Mouse (Mus musculus) C3H10T1/2 (cell line): Measurements from ENCODE around the gene Utp4. TPM values are rescaled to one million over a fixed set of nuclear protein-coding genes. Genes with fewer than 3 reads are reported as not detected.

Experiments
- polyA plus RNA-seq, 2 experiments: library from polyadenylated mRNA; unstranded; fragments of >200 nt; fragmentation: generic; extraction: Trizol; gene quantifications; one replicate each; pipeline ENCODE4 v1.2.1; 2012; ENCODE audit warnings: missing spikeins in 2 of 2

Utp4 gene
- polyA plus RNA-seq: 10 to 100 TPM; 18.7 to 21.2 TPM

GRCm38 (mm10) chr8:106893481-106894156 lies at the start of gene Utp4:
Gene Utp4, plus strand, starts transcription at chr8:106893636.

DNA sequence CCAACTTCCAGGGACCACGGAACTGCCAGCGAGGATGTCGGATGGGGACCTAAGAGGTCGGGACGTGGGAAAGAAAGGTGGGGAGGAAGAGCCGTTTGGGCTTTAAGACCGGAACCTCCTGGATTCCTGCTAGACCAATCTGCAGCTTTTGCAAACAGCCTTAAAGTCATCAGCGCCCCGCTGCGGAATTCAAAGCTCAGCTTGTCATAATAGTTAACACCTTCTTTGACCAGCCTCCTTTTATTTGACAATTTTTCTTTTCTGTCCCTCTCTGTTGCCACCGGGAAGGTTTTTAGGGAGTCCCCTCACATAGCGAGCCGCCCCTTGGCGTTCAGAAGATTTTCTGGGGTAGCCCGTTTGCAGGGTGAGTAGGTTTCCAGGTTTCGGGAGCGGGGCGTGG lies 23.4 kb upstream of the Utp4 start, which contains the start of gene Has3:
Gene Has3, plus strand, starts transcription at position 192 of the 400 bp plus-strand sequence.

GRCm38 (mm10) chr8:106935324-106935869 lies 42.0 kb downstream of the Utp4 start, which contains the start of gene Sntb2:
Gene Sntb2, plus strand, starts transcription at chr8:106935750.

Other genes starting within 250 kb of the Utp4 start
- 1 to 10 TPM; 4.6 to 5.6 TPM for gene Tango6, start 210.6 kb upstream of the Utp4 start, polyA plus RNA-seq
- gene Has3, start 23.4 kb upstream of the Utp4 start, polyA plus RNA-seq: under 1 TPM; 0.01 to 0.58 TPM
- gene Sntb2, start 42.1 kb downstream of the Utp4 start, polyA plus RNA-seq: 10 to 100 TPM in 1 of 2 experiments, under 1 TPM in 1; 0.95 to 15.0 TPM
- 10 to 100 TPM; 18.1 to 47.6 TPM for gene Vps4a, start 137.6 kb downstream of the Utp4 start, polyA plus RNA-seq
- gene Pdf, start 155.0 kb downstream of the Utp4 start, polyA plus RNA-seq: 10 to 100 TPM in 1 of 2 experiments, 1 to 10 TPM in 1; 2.2 to 10.3 TPM
- gene Cog8, start 163.1 kb downstream of the Utp4 start, polyA plus RNA-seq: 10 to 100 TPM; 20.6 to 21.8 TPM
- 10 to 100 TPM; 36.2 to 37.1 TPM for gene Nip7, start 163.2 kb downstream of the Utp4 start, polyA plus RNA-seq
- gene Tmed6, start 172.0 kb downstream of the Utp4 start, polyA plus RNA-seq: not detected
- gene Terf2, start 202.9 kb downstream of the Utp4 start, polyA plus RNA-seq: 10 to 100 TPM in 1 of 2 experiments, 1 to 10 TPM in 1; 8.7 to 24.4 TPM